Mouse (Mus musculus): Measurements from ENCODE around the gene Scube1. TPM values are rescaled to one million over a fixed set of nuclear protein-coding genes. Genes with fewer than 3 reads are reported as not detected.

Scube1 gene
- polyA plus RNA-seq, 1 experiment from 2014 or later: 9.7 TPM

GRCm38 (mm10) chr15:83606700-83607099, 118.1 kb downstream of the Scube1 start:
- no peaks in the 10 kb centered on the region for H3K27me3 ChIP-seq
- ATAC-seq (ENCODE audit: insufficient number of reproducible peaks, low FRiP score, low TSS enrichment, low read depth): no peak
- H3K36me3 ChIP-seq: no peaks in the 10 kb centered on the region
- no peak overlapping the region for H3K4me2 ChIP-seq
- H3K27ac ChIP-seq: no peak overlapping the region
- H3K9ac ChIP-seq: no peak overlapping the region
- no peak overlapping the region for H3K4me3 ChIP-seq
- H3K4me1 ChIP-seq: no peaks in the 10 kb centered on the region
- 87% methylated on average over 8 of the region's 8 CpGs for WGBS
- no peaks in the 10 kb centered on the region for H3K9me3 ChIP-seq

- H3K27ac ChIP-seq: no peak overlapping the region
Measured at GRCm38 (mm10) chr15:83606216-83606615, 118.6 kb downstream of the Scube1 start.

GRCm38 (mm10) chr15:83603426-83603825, 121.4 kb downstream of the Scube1 start:
- no peaks in the 10 kb centered on the region for H3K27me3 ChIP-seq
- H3K27ac ChIP-seq: no peak overlapping the region
- no peak overlapping the region for H3K9ac ChIP-seq
- H3K4me3 ChIP-seq: no peak overlapping the region
- 92% methylated on average over 7 of the region's 7 CpGs for WGBS
- no peak for ATAC-seq (ENCODE audit: insufficient number of reproducible peaks, low FRiP score, low TSS enrichment, low read depth)
- no peaks in the 10 kb centered on the region for H3K9me3 ChIP-seq
- no peaks in the 10 kb centered on the region for H3K36me3 ChIP-seq
- H3K4me2 ChIP-seq: no peak overlapping the region
- no peaks in the 10 kb centered on the region for H3K4me1 ChIP-seq

More at GRCm38 (mm10) chr15:83606216-83606615, 118.6 kb downstream of the Scube1 start:
- no peaks in the 10 kb centered on the region for H3K36me3 ChIP-seq
- WGBS: 86% methylated on average over 11 of the region's 11 CpGs
- H3K4me2 ChIP-seq: no peak overlapping the region
- H3K9me3 ChIP-seq: no peaks in the 10 kb centered on the region
- no peak for ATAC-seq (ENCODE audit: insufficient number of reproducible peaks, low FRiP score, low TSS enrichment, low read depth)
- H3K4me1 ChIP-seq: no peaks in the 10 kb centered on the region
- H3K9ac ChIP-seq: no peak overlapping the region
- H3K4me3 ChIP-seq: no peak overlapping the region
- no peaks in the 10 kb centered on the region for H3K27me3 ChIP-seq

GRCm38 (mm10) chr15:83603046-83603396, 121.8 kb downstream of the Scube1 start:
- WGBS: 81% methylated on average over 1 of the region's 1 CpGs
- H3K27me3 ChIP-seq: no peaks in the 10 kb centered on the region
- no peak overlapping the region for H3K4me2 ChIP-seq
- ATAC-seq (ENCODE audit: insufficient number of reproducible peaks, low FRiP score, low TSS enrichment, low read depth): no peak
- H3K27ac ChIP-seq: 0 out of 2 replicates have a peak overlapping the region, but pooled peaks have one; percentile 17
- no peaks in the 10 kb centered on the region for H3K4me1 ChIP-seq
- no peak overlapping the region for H3K9ac ChIP-seq
- H3K9me3 ChIP-seq: no peaks in the 10 kb centered on the region
- no peaks in the 10 kb centered on the region for H3K36me3 ChIP-seq
- no peak overlapping the region for H3K4me3 ChIP-seq

GRCm38 (mm10) chr15:83602372-83603045, 122.3 kb downstream of the Scube1 start:
- H3K9ac ChIP-seq: no peak overlapping the region
- no peaks in the 10 kb centered on the region for H3K27me3 ChIP-seq
- H3K4me2 ChIP-seq: no peak overlapping the region
- 66% methylated on average over 13 of the region's 13 CpGs for WGBS
- no peak for ATAC-seq (ENCODE audit: insufficient number of reproducible peaks, low FRiP score, low TSS enrichment, low read depth)
- H3K4me1 ChIP-seq: no peaks in the 10 kb centered on the region
- no peaks in the 10 kb centered on the region for H3K36me3 ChIP-seq
- 0 out of 2 replicates have a peak overlapping the region, but pooled peaks have one; percentile 17 for H3K27ac ChIP-seq
- no peaks in the 10 kb centered on the region for H3K9me3 ChIP-seq
- H3K4me3 ChIP-seq: no peak overlapping the region

- WGBS: 66% methylated on average over 4 of the region's 4 CpGs
Measured at GRCm38 (mm10) chr15:83601185-83601584, 123.6 kb downstream of the Scube1 start.

GRCm38 (mm10) chr15:83596833-83597232, 128.0 kb downstream of the Scube1 start:
- ATAC-seq (ENCODE audit: insufficient number of reproducible peaks, low FRiP score, low TSS enrichment, low read depth): no peak
- Histone ChIP-seq H3K27ac (no peak overlapping the region), H3K9me3 (no peaks in the 10 kb centered on the region), H3K9ac (no peak overlapping the region), H3K4me2 (no peak overlapping the region), H3K4me3 (no peak overlapping the region), H3K27me3 (no peaks in the 10 kb centered on the region), H3K36me3 (no peaks in the 10 kb centered on the region), H3K4me1 (peaks cover 24% of the 10 kb centered on the region)
- WGBS: 89% methylated on average over 4 of the region's 4 CpGs

More at GRCm38 (mm10) chr15:83601185-83601584, 123.6 kb downstream of the Scube1 start:
- no peaks in the 10 kb centered on the region for H3K4me1 ChIP-seq
- no peak overlapping the region for H3K27ac ChIP-seq
- no peak overlapping the region for H3K9ac ChIP-seq
- H3K9me3 ChIP-seq: no peaks in the 10 kb centered on the region
- ATAC-seq (ENCODE audit: insufficient number of reproducible peaks, low FRiP score, low TSS enrichment, low read depth): no peak
- H3K36me3 ChIP-seq: no peaks in the 10 kb centered on the region
- no peak overlapping the region for H3K4me3 ChIP-seq
- no peak overlapping the region for H3K4me2 ChIP-seq
- no peaks in the 10 kb centered on the region for H3K27me3 ChIP-seq

- H3K27me3 ChIP-seq: no peaks in the 10 kb centered on the region
- H3K4me3 ChIP-seq: peak overlapping the region; percentile 85
- H3K4me1 ChIP-seq: peaks cover 24% of the 10 kb centered on the region
- whole genome bisulfite sequencing: 30% methylated on average over 7 of the region's 7 CpGs
- no peak overlapping the region for H3K27ac ChIP-seq
- H3K9ac ChIP-seq: peak overlapping the region; percentile 79
- no peak for ATAC-seq (ENCODE audit: insufficient number of reproducible peaks, low FRiP score, low TSS enrichment, low read depth)
- 0 out of 2 replicates have a peak, but pooled peaks cover 4% of the 10 kb centered on the region for H3K36me3 ChIP-seq
- H3K4me2 ChIP-seq: peak overlapping the region; percentile 80
- H3K9me3 ChIP-seq: no peaks in the 10 kb centered on the region
Measured at GRCm38 (mm10) chr15:83595364-83595711, 129.5 kb downstream of the Scube1 start.

GRCm38 (mm10) chr15:83594513-83595363, 130.1 kb downstream of the Scube1 start, which contains the start of gene Ttll12:
TSS of gene Ttll12 (minus strand) at chr15:83595157.
- under 1% methylated on average over 68 of the region's 68 CpGs for WGBS
- peak within 1 kb of the TSS; percentile 85 for H3K4me3 ChIP-seq

GRCm38 (mm10) chr15:83593702-83594512, 130.9 kb downstream of the Scube1 start:
- no peak for ATAC-seq (ENCODE audit: insufficient number of reproducible peaks, low FRiP score, low TSS enrichment, low read depth)
- 9% methylated on average over 19 of the region's 19 CpGs for WGBS
- Histone ChIP-seq H3K36me3 (peaks cover 8% of the 10 kb centered on the region), H3K4me3 (peak overlapping the region; percentile 85), H3K4me1 (peaks cover 24% of the 10 kb centered on the region), H3K9me3 (no peaks in the 10 kb centered on the region), H3K27me3 (no peaks in the 10 kb centered on the region), H3K9ac (peak overlapping the region; percentile 79), H3K27ac (0 out of 2 replicates have a peak overlapping the region, but pooled peaks have one; percentile 27), H3K4me2 (peak overlapping the region; percentile 80)

More at GRCm38 (mm10) chr15:83594513-83595363, 130.1 kb downstream of the Scube1 start, which contains the start of gene Ttll12:
- Histone ChIP-seq H3K4me2 (peak within 1 kb of the TSS; percentile 80), H3K27me3 (no peaks in the 10 kb centered on the region), H3K4me1 (peaks cover 24% of the 10 kb centered on the region), H3K27ac (peak within 1 kb of the TSS; percentile 78), H3K36me3 (0 out of 2 replicates have a peak, but pooled peaks cover 4% of the 10 kb centered on the region), H3K9ac (peak within 1 kb of the TSS; percentile 79), H3K9me3 (no peaks in the 10 kb centered on the region)
- ATAC-seq (ENCODE audit: insufficient number of reproducible peaks, low FRiP score, low TSS enrichment, low read depth): peak; percentile 89

GRCm38 (mm10) chr15:83593189-83593585, 131.6 kb downstream of the Scube1 start:
- Histone ChIP-seq H3K27me3 (no peaks in the 10 kb centered on the region), H3K9ac (no peak overlapping the region), H3K4me1 (peaks cover 24% of the 10 kb centered on the region), H3K27ac (no peak overlapping the region), H3K4me3 (peak overlapping the region; percentile 85; the same call in 1 of the 2 replicates), H3K9me3 (no peaks in the 10 kb centered on the region), H3K36me3 (peaks cover 15% of the 10 kb centered on the region), H3K4me2 (peak overlapping the region; percentile 80; the same call in 1 of the 2 replicates)
- ATAC-seq (ENCODE audit: insufficient number of reproducible peaks, low FRiP score, low TSS enrichment, low read depth): no peak
